Comparison of ENCODE assay signal across 21 mouse cellular contexts in genomic region chr11:5804174-5804573, GRCm38 (mm10). TPM values are rescaled to one million over a fixed set of nuclear protein-coding genes. Genes with fewer than 3 reads are reported as not detected.
DNase-seq lines count a peak whose midpoint lies in the region; ATAC-seq and TF ChIP-seq lines count a peak whose summit lies in the region.
"Had no signal": no experiment of that assay in that cellular context is flagged by ENCODE, and none has a peak within 500 bp of the region (broad histone marks: within the 10 kb centered on the region; RNA-seq: fewer than 3 reads in every experiment).

No protein-coding gene starts in this region.

- no peaks in the 10 kb centered on the region for H3K4me1 ChIP-seq in forebrain, embryonic 16.5 days (replicated peaks; ENCODE audit: control insufficient read depth, insufficient read depth, low read length)
- no peaks in the 10 kb centered on the region for H3K4me1 ChIP-seq in forebrain, postnatal 0 days (ENCODE audit: insufficient read depth)
- H3K4me1 ChIP-seq in heart, embryonic 13.5 days, result peaks cover 39% of the 10 kb centered on the region
- no peaks in the 10 kb centered on the region; the same call in 1 of the 2 replicates for H3K4me1 ChIP-seq in midbrain, embryonic 15.5 days
- no peaks in the 10 kb centered on the region for H3K4me1 ChIP-seq in midbrain, embryonic 11.5 days (ENCODE audit: control insufficient read depth, insufficient read depth, low read length)

- TF ChIP-seq CTCF in forebrain, postnatal 0 days (IDR thresholded peaks at IDR 0.05; ENCODE audit: low read depth), result no peak

- no peak for DNase-seq in forebrain, postnatal 0 days
- no peak for DNase-seq in heart, adult 18-20 months
- DNase-seq in midbrain, embryonic 11.5 days (ENCODE audit: low spot score, missing footprints), result no peak
- DNase-seq in cerebellum, adult 18-20 months, result no peak
- DNase-seq: adrenal gland, postnatal 25 days; cerebellum, adult 11-12 months; cerebellum, postnatal 36 days; liver, embryonic 13.5 days; lung, postnatal 36 days; right cerebral cortex, postnatal 14 days; spleen, adult 18-20 months; thymus, adult 2 months had no signal

- peak; percentile 29; the same call in 1 of the 2 replicates for ATAC-seq in forebrain, embryonic 16.5 days
- ATAC-seq in forebrain, postnatal 0 days, result no peak
- ATAC-seq in heart, embryonic 13.5 days (ENCODE audit: extremely low read depth, insufficient number of reproducible peaks, low FRiP score, low TSS enrichment), result no peak
- ATAC-seq in midbrain, embryonic 15.5 days (replicated peaks), result 0 out of 2 replicates have a peak, but pooled peaks have one; percentile 26
- no peak for ATAC-seq in midbrain, embryonic 11.5 days (ENCODE audit: low FRiP score)

- H3K36me3 ChIP-seq in forebrain, embryonic 16.5 days (ENCODE audit: control insufficient read depth, insufficient read depth), result peaks cover 13% of the 10 kb centered on the region
- peaks cover 21% of the 10 kb centered on the region for H3K36me3 ChIP-seq in forebrain, postnatal 0 days (ENCODE audit: insufficient read depth)
- peaks cover 25% of the 10 kb centered on the region for H3K36me3 ChIP-seq in heart, embryonic 13.5 days
- H3K36me3 ChIP-seq in midbrain, embryonic 15.5 days (replicated peaks), result peaks cover 12% of the 10 kb centered on the region; the same call in 1 of the 2 replicates
- H3K36me3 ChIP-seq in midbrain, embryonic 11.5 days (ENCODE audit: control insufficient read depth, insufficient read depth, low read length), result peaks cover 3% of the 10 kb centered on the region; the same call in 1 of the 2 replicates
- H3K36me3 ChIP-seq in myocyte (ENCODE audit: control insufficient read depth, insufficient read depth), result no peaks in the 10 kb centered on the region

- H3K9me3 ChIP-seq in forebrain, embryonic 16.5 days (ENCODE audit: control insufficient read depth, low read length), result no peaks in the 10 kb centered on the region
- no peaks in the 10 kb centered on the region for H3K9me3 ChIP-seq in forebrain, postnatal 0 days (ENCODE audit: low read length)
- H3K9me3 ChIP-seq in heart, embryonic 13.5 days, result no peaks in the 10 kb centered on the region
- no peaks in the 10 kb centered on the region for H3K9me3 ChIP-seq in midbrain, embryonic 15.5 days
- H3K9me3 ChIP-seq in midbrain, embryonic 11.5 days (ENCODE audit: control insufficient read depth, low read length), result no peaks in the 10 kb centered on the region
- H3K9me3 ChIP-seq: embryonic facial prominence, embryonic 15.5 days; hindbrain, embryonic 12.5 days; liver, embryonic 13.5 days had no signal

- H3K27ac ChIP-seq in forebrain, embryonic 16.5 days (ENCODE audit: low read length), result no peak overlapping the region
- H3K27ac ChIP-seq in forebrain, postnatal 0 days (ENCODE audit: low read depth, low read length), result no peak overlapping the region
- H3K27ac ChIP-seq in heart, embryonic 13.5 days (replicated peaks), result peak overlapping the region; percentile 79
- no peak overlapping the region for H3K27ac ChIP-seq in midbrain, embryonic 15.5 days
- H3K27ac ChIP-seq in midbrain, embryonic 11.5 days (ENCODE audit: low read depth, low read length), result no peak overlapping the region
- H3K27ac ChIP-seq: embryonic facial prominence, embryonic 15.5 days; hindbrain, embryonic 12.5 days; liver, embryonic 13.5 days had no signal

- H3K27me3 ChIP-seq in forebrain, embryonic 16.5 days (replicated peaks; ENCODE audit: control insufficient read depth, insufficient read depth, low read length), result no peaks in the 10 kb centered on the region
- H3K27me3 ChIP-seq in forebrain, postnatal 0 days (ENCODE audit: insufficient read depth, low read length), result no peaks in the 10 kb centered on the region
- H3K27me3 ChIP-seq in heart, embryonic 13.5 days (replicated peaks), result no peaks in the 10 kb centered on the region
- H3K27me3 ChIP-seq in midbrain, embryonic 15.5 days (replicated peaks), result no peaks in the 10 kb centered on the region
- no peaks in the 10 kb centered on the region for H3K27me3 ChIP-seq in midbrain, embryonic 11.5 days (ENCODE audit: control insufficient read depth, insufficient read depth, low read length)
- H3K27me3 ChIP-seq in myocyte (ENCODE audit: control insufficient read depth, insufficient read depth, insufficient read length), result no peaks in the 10 kb centered on the region
- H3K27me3 ChIP-seq: embryonic facial prominence, embryonic 15.5 days; hindbrain, embryonic 12.5 days; liver, embryonic 13.5 days had no signal

- TF ChIP-seq POLR2A in myocyte (IDR thresholded peaks at IDR 0.05; ENCODE audit: insufficient read length, low read depth), result no peak

- no peak overlapping the region for H3ac ChIP-seq in myocyte (ENCODE audit: control insufficient read depth, insufficient read length)

- H3K9ac ChIP-seq in forebrain, embryonic 16.5 days (replicated peaks; ENCODE audit: low read depth, low read length), result no peak overlapping the region
- no peak overlapping the region for H3K9ac ChIP-seq in forebrain, postnatal 0 days
- peak overlapping the region; percentile 54; the same call in 1 of the 2 replicates for H3K9ac ChIP-seq in heart, embryonic 13.5 days
- H3K9ac ChIP-seq in midbrain, embryonic 15.5 days, result no peak overlapping the region
- no peak overlapping the region for H3K9ac ChIP-seq in midbrain, embryonic 11.5 days (ENCODE audit: low read length)
- H3K9ac ChIP-seq: embryonic facial prominence, embryonic 15.5 days; hindbrain, embryonic 12.5 days; liver, embryonic 13.5 days had no signal

- H3K4me2 ChIP-seq in forebrain, embryonic 16.5 days (ENCODE audit: low read length), result no peak overlapping the region
- H3K4me2 ChIP-seq in forebrain, postnatal 0 days (ENCODE audit: low read depth), result no peak overlapping the region
- H3K4me2 ChIP-seq in heart, embryonic 13.5 days, result peak overlapping the region; percentile 77
- H3K4me2 ChIP-seq in midbrain, embryonic 15.5 days, result no peak overlapping the region
- H3K4me2 ChIP-seq in midbrain, embryonic 11.5 days, result no peak overlapping the region
- peak overlapping the region; percentile 19 for H3K4me2 ChIP-seq in myocyte (ENCODE audit: low read depth)
- H3K4me2 ChIP-seq: embryonic facial prominence, embryonic 15.5 days; hindbrain, embryonic 12.5 days; liver, embryonic 13.5 days had no signal

- H3K4me3 ChIP-seq in forebrain, embryonic 16.5 days (replicated peaks; ENCODE audit: low read length), result no peak overlapping the region
- H3K4me3 ChIP-seq in forebrain, postnatal 0 days (ENCODE audit: low read depth, low read length), result no peak overlapping the region
- H3K4me3 ChIP-seq in heart, embryonic 13.5 days, result no peak overlapping the region
- no peak overlapping the region for H3K4me3 ChIP-seq in midbrain, embryonic 15.5 days
- H3K4me3 ChIP-seq in midbrain, embryonic 11.5 days (ENCODE audit: low read depth, low read length), result no peak overlapping the region
- no peak overlapping the region for H3K4me3 ChIP-seq in myocyte
- H3K4me3 ChIP-seq: embryonic facial prominence, embryonic 15.5 days; hindbrain, embryonic 12.5 days; liver, embryonic 13.5 days had no signal

- H3K79me2 ChIP-seq in myocyte (ENCODE audit: control insufficient read depth, insufficient read depth), result no peaks in the 10 kb centered on the region

- 73% methylated on average over 5 of the region's 5 CpGs for WGBS in forebrain, embryonic 16.5 days
- WGBS in forebrain, postnatal 0 days, result 72% methylated on average over 5 of the region's 5 CpGs
- 57% methylated on average over 5 of the region's 5 CpGs for WGBS in heart, embryonic 13.5 days
- 79% methylated on average over 5 of the region's 5 CpGs for WGBS in midbrain, embryonic 15.5 days
- 81% methylated on average over 5 of the region's 5 CpGs for WGBS in midbrain, embryonic 11.5 days

RNA-seq across cellular contexts. Expression of gene Pgam2, which starts 0.6 kb away (rescaled TPM):
- 1.9 and 2.4 TPM in 2 replicates for polyA plus RNA-seq in forebrain, embryonic 16.5 days (2015; fragmentation: Nextera tagmentation; extraction: Ambion mirVana)
- 0.38 and 3.5 TPM in 2 replicates for total RNA-seq in forebrain, postnatal 0 days (2014; rRNA removed)
- 3.3 and 3.5 TPM in 2 replicates for polyA plus RNA-seq in forebrain, postnatal 0 days (2015; fragmentation: Nextera tagmentation; extraction: Ambion mirVana)
- 801 and 908 TPM in 2 replicates for polyA plus RNA-seq in heart, embryonic 13.5 days (2015; fragmentation: Nextera tagmentation; extraction: Ambion mirVana)
- total RNA-seq in heart, adult 18-20 months (2021), result 1,000 to 10,000 TPM in 1 of 2 experiments, 100 to 1,000 TPM in 1; 827 to 1,050 TPM
- 2.4 and 3.4 TPM in 2 replicates for polyA plus RNA-seq in midbrain, embryonic 15.5 days (2015; fragmentation: Nextera tagmentation; extraction: Ambion mirVana)
- polyA plus RNA-seq in midbrain, embryonic 11.5 days (2014; fragmentation: Nextera tagmentation; extraction: Ambion mirVana), result 4.5 and 4.6 TPM in 2 replicates
- 349 TPM for polyA plus RNA-seq in myocyte (2012; fragmentation: generic; extraction: Trizol)
- total RNA-seq: adrenal gland, postnatal 25 days had no signal

RNA-seq across cellular contexts. Expression of gene Dbnl, which starts 15.9 kb away (rescaled TPM):
- polyA plus RNA-seq in forebrain, embryonic 16.5 days (2015; fragmentation: Nextera tagmentation; extraction: Ambion mirVana), result 139 and 141 TPM in 2 replicates
- 72.6 and 77.8 TPM in 2 replicates for total RNA-seq in forebrain, postnatal 0 days (2014; rRNA removed)
- polyA plus RNA-seq in forebrain, postnatal 0 days (2015; fragmentation: Nextera tagmentation; extraction: Ambion mirVana), result 101 and 130 TPM in 2 replicates
- polyA plus RNA-seq in heart, embryonic 13.5 days (2015; fragmentation: Nextera tagmentation; extraction: Ambion mirVana), result 85.7 and 86.0 TPM in 2 replicates
- total RNA-seq in heart, adult 18-20 months (2021), result 10 to 100 TPM; 29.3 to 31.6 TPM
- polyA plus RNA-seq in midbrain, embryonic 15.5 days (2015; fragmentation: Nextera tagmentation; extraction: Ambion mirVana), result 151 and 154 TPM in 2 replicates
- 136 and 144 TPM in 2 replicates for polyA plus RNA-seq in midbrain, embryonic 11.5 days (2014; fragmentation: Nextera tagmentation; extraction: Ambion mirVana)
- 71.0 TPM for polyA plus RNA-seq in myocyte (2012; fragmentation: generic; extraction: Trizol)

RNA-seq across cellular contexts. Expression of gene Polm, which starts 33.6 kb away (rescaled TPM):
- 8.7 and 8.8 TPM in 2 replicates for polyA plus RNA-seq in forebrain, embryonic 16.5 days (2015; fragmentation: Nextera tagmentation; extraction: Ambion mirVana)
- 7.5 and 9.7 TPM in 2 replicates for total RNA-seq in forebrain, postnatal 0 days (2014; rRNA removed)
- 4.6 and 6.0 TPM in 2 replicates for polyA plus RNA-seq in forebrain, postnatal 0 days (2015; fragmentation: Nextera tagmentation; extraction: Ambion mirVana)
- polyA plus RNA-seq in heart, embryonic 13.5 days (2015; fragmentation: Nextera tagmentation; extraction: Ambion mirVana), result 5.8 and 6.9 TPM in 2 replicates
- 1 to 10 TPM; 1.7 to 3.3 TPM for total RNA-seq in heart, adult 18-20 months (2021)
- 8.4 and 8.8 TPM in 2 replicates for polyA plus RNA-seq in midbrain, embryonic 15.5 days (2015; fragmentation: Nextera tagmentation; extraction: Ambion mirVana)
- 7.1 and 7.3 TPM in 2 replicates for polyA plus RNA-seq in midbrain, embryonic 11.5 days (2014; fragmentation: Nextera tagmentation; extraction: Ambion mirVana)
- 4.3 TPM for polyA plus RNA-seq in myocyte (2012; fragmentation: generic; extraction: Trizol)

RNA-seq across cellular contexts. Expression of gene Urgcp, which starts 42.0 kb away (rescaled TPM):
- polyA plus RNA-seq in forebrain, embryonic 16.5 days (2015; fragmentation: Nextera tagmentation; extraction: Ambion mirVana), result 35.2 TPM in 2 replicates
- total RNA-seq in forebrain, postnatal 0 days (2014; rRNA removed), result 39.6 and 48.1 TPM in 2 replicates
- 28.4 and 33.4 TPM in 2 replicates for polyA plus RNA-seq in forebrain, postnatal 0 days (2015; fragmentation: Nextera tagmentation; extraction: Ambion mirVana)
- polyA plus RNA-seq in heart, embryonic 13.5 days (2015; fragmentation: Nextera tagmentation; extraction: Ambion mirVana), result 26.6 and 30.0 TPM in 2 replicates
- total RNA-seq in heart, adult 18-20 months (2021), result 10 to 100 TPM; 58.9 to 59.4 TPM
- 36.9 and 37.6 TPM in 2 replicates for polyA plus RNA-seq in midbrain, embryonic 15.5 days (2015; fragmentation: Nextera tagmentation; extraction: Ambion mirVana)
- polyA plus RNA-seq in midbrain, embryonic 11.5 days (2014; fragmentation: Nextera tagmentation; extraction: Ambion mirVana), result 9.9 and 11.7 TPM in 2 replicates
- 21.3 TPM for polyA plus RNA-seq in myocyte (2012; fragmentation: generic; extraction: Trizol)

RNA-seq across cellular contexts. Expression of gene Aebp1, which starts 57.6 kb away (rescaled TPM):
- 12.6 and 18.5 TPM in 2 replicates for polyA plus RNA-seq in forebrain, embryonic 16.5 days (2015; fragmentation: Nextera tagmentation; extraction: Ambion mirVana)
- 9.8 and 14.9 TPM in 2 replicates for total RNA-seq in forebrain, postnatal 0 days (2014; rRNA removed)
- 15.9 and 19.8 TPM in 2 replicates for polyA plus RNA-seq in forebrain, postnatal 0 days (2015; fragmentation: Nextera tagmentation; extraction: Ambion mirVana)
- polyA plus RNA-seq in heart, embryonic 13.5 days (2015; fragmentation: Nextera tagmentation; extraction: Ambion mirVana), result 32.3 and 36.1 TPM in 2 replicates
- 10 to 100 TPM; 16.4 to 26.9 TPM for total RNA-seq in heart, adult 18-20 months (2021)
- polyA plus RNA-seq in midbrain, embryonic 15.5 days (2015; fragmentation: Nextera tagmentation; extraction: Ambion mirVana), result 21.9 and 27.7 TPM in 2 replicates
- polyA plus RNA-seq in midbrain, embryonic 11.5 days (2014; fragmentation: Nextera tagmentation; extraction: Ambion mirVana), result 15.0 and 15.8 TPM in 2 replicates
- 103 TPM for polyA plus RNA-seq in myocyte (2012; fragmentation: generic; extraction: Trizol)
- total RNA-seq: megakaryocyte-erythroid progenitor cell, adult 5-6 weeks; monocyte, adult 5-6 weeks; neutrophil, adult 5-6 weeks had no signal

Comparison
In these comparisons a context has a peak if more than half of its experiments do, and no peak if none do; other contexts are left out.
1. ATAC-seq: peak in forebrain, embryonic 16.5 days (single experiment) and midbrain, embryonic 15.5 days (single experiment); none in forebrain, postnatal 0 days (single experiment), heart, embryonic 13.5 days (single experiment) and midbrain, embryonic 11.5 days (single experiment).
2. H3K4me2 ChIP-seq: peak in heart, embryonic 13.5 days (single experiment) and myocyte (single experiment); none in forebrain, embryonic 16.5 days (single experiment), forebrain, postnatal 0 days (single experiment), midbrain, embryonic 15.5 days (single experiment) and midbrain, embryonic 11.5 days (single experiment).
3. RNA of gene Pgam2, which starts 0.6 kb away (polyA plus RNA-seq): 801 to 908 TPM in heart, embryonic 13.5 days and 349 TPM in myocyte (single experiment); 4.5 to 4.6 TPM in midbrain, embryonic 11.5 days, 3.3 to 3.5 TPM in forebrain, postnatal 0 days, 1.9 to 2.4 TPM in forebrain, embryonic 16.5 days and 2.4 to 3.4 TPM in midbrain, embryonic 15.5 days; every median in the first group is over 10 times any median in the second.